Mouse (Mus musculus): ENCODE data around the gene Aldh1a7. TPM values are rescaled to one million over a fixed set of nuclear protein-coding genes. Genes with fewer than 3 reads are reported as not detected.
"Not testable (repeated sequence)": the region's sequence is repeated elsewhere in the genome, so short reads cannot be mapped to it uniquely, and the experiment has no call there.

Gene Aldh1a7
- polyA plus RNA-seq, 1 experiment from 2014 or later, result 0.55 TPM

- H3K9me3 ChIP-seq (replicated peaks), result no peaks in the 10 kb centered on the region
- H3K4me3 ChIP-seq, result no peak overlapping the region
- H3K36me3 ChIP-seq, result no peaks in the 10 kb centered on the region
- H3K4me1 ChIP-seq, result no peaks in the 10 kb centered on the region
- H3K27ac ChIP-seq, result no peak overlapping the region
- no peak for DNase-seq (ENCODE audit: low spot score)
- H3K27me3 ChIP-seq (ENCODE audit: low read depth, poor library complexity, severe bottlenecking), result no peaks in the 10 kb centered on the region
These were observed 20.2 kb downstream of the Aldh1a7 start for GRCm38 (mm10) chr19:20707159-20707558.

- no peaks in the 10 kb centered on the region for H3K4me1 ChIP-seq
- no peak overlapping the region for H3K27ac ChIP-seq
- no peak overlapping the region for H3K4me3 ChIP-seq
- no peak for DNase-seq (ENCODE audit: low spot score)
- no peaks in the 10 kb centered on the region for H3K9me3 ChIP-seq (replicated peaks)
- WGBS, result 83% methylated on average over 4 of the region's 4 CpGs
- no peaks in the 10 kb centered on the region for H3K27me3 ChIP-seq (ENCODE audit: low read depth, poor library complexity, severe bottlenecking)
- no peaks in the 10 kb centered on the region for H3K36me3 ChIP-seq
These were observed 20.6 kb downstream of the Aldh1a7 start for GRCm38 (mm10) chr19:20706747-20707146.

GRCm38 (mm10) chr19:20702074-20702473 lies 25.3 kb downstream of the Aldh1a7 start:
- no peak overlapping the region for H3K27ac ChIP-seq
- DNase-seq (ENCODE audit: low spot score), result no peak
- H3K27me3 ChIP-seq (ENCODE audit: low read depth, poor library complexity, severe bottlenecking), result no peaks in the 10 kb centered on the region
- H3K9me3 ChIP-seq (replicated peaks), result no peaks in the 10 kb centered on the region
- H3K36me3 ChIP-seq, result no peaks in the 10 kb centered on the region
- no peaks in the 10 kb centered on the region for H3K4me1 ChIP-seq
- WGBS, result 75% methylated on average over 3 of the region's 3 CpGs
- no peak overlapping the region for H3K4me3 ChIP-seq

- Histone ChIP-seq H3K4me1 (no peaks in the 10 kb centered on the region), H3K9me3 (replicated peaks) (no peaks in the 10 kb centered on the region), H3K27me3 (ENCODE audit: low read depth, poor library complexity, severe bottlenecking) (no peaks in the 10 kb centered on the region), H3K27ac (no peak overlapping the region), H3K4me3 (no peak overlapping the region), H3K36me3 (no peaks in the 10 kb centered on the region)
- DNase-seq (ENCODE audit: low spot score), result no peak
- 91% methylated on average over 3 of the region's 3 CpGs for WGBS
These were observed 49.5 kb downstream of the Aldh1a7 start for GRCm38 (mm10) chr19:20677697-20678355.

- 82% methylated on average over 3 of the region's 3 CpGs for WGBS
- DNase-seq (ENCODE audit: low spot score), result no peak
- Histone ChIP-seq H3K27me3 (ENCODE audit: low read depth, poor library complexity, severe bottlenecking) (no peaks in the 10 kb centered on the region), H3K4me1 (no peaks in the 10 kb centered on the region), H3K9me3 (replicated peaks) (no peaks in the 10 kb centered on the region), H3K27ac (no peak overlapping the region), H3K36me3 (no peaks in the 10 kb centered on the region), H3K4me3 (no peak overlapping the region)
These were observed 73.1 kb downstream of the Aldh1a7 start for GRCm38 (mm10) chr19:20654141-20654873.

- no peaks in the 10 kb centered on the region for H3K27me3 ChIP-seq (ENCODE audit: low read depth, poor library complexity, severe bottlenecking)
- WGBS, result 77% methylated on average over 1 of the region's 1 CpGs
- no peak for DNase-seq (ENCODE audit: low spot score)
These were observed 74.2 kb downstream of the Aldh1a7 start for GRCm38 (mm10) chr19:20653082-20653676.

GRCm38 (mm10) chr19:20650008-20650407 lies 77.4 kb downstream of the Aldh1a7 start:
- Histone ChIP-seq H3K4me1 (no peaks in the 10 kb centered on the region), H3K9me3 (replicated peaks) (no peaks in the 10 kb centered on the region), H3K4me3 (no peak overlapping the region), H3K27me3 (ENCODE audit: low read depth, poor library complexity, severe bottlenecking) (no peaks in the 10 kb centered on the region), H3K36me3 (no peaks in the 10 kb centered on the region), H3K27ac (no peak overlapping the region)
- no peak for DNase-seq (ENCODE audit: low spot score)
- 45% methylated on average over 2 of the region's 2 CpGs for WGBS

More at GRCm38 (mm10) chr19:20653082-20653676, 74.2 kb downstream of the Aldh1a7 start:
- H3K36me3 ChIP-seq, result no peaks in the 10 kb centered on the region
- H3K9me3 ChIP-seq (replicated peaks), result no peaks in the 10 kb centered on the region
- no peak overlapping the region for H3K4me3 ChIP-seq
- H3K27ac ChIP-seq, result no peak overlapping the region
- no peaks in the 10 kb centered on the region for H3K4me1 ChIP-seq

GRCm38 (mm10) chr19:20647496-20647895 lies 79.9 kb downstream of the Aldh1a7 start:
- DNase-seq (ENCODE audit: low spot score); H3K36me3 ChIP-seq; H3K27me3 ChIP-seq (ENCODE audit: low read depth, poor library complexity, severe bottlenecking); H3K9me3 ChIP-seq (replicated peaks); H3K4me3 ChIP-seq; H3K27ac ChIP-seq; H3K4me1 ChIP-seq: not testable (repeated sequence)

- WGBS, result 53% methylated on average over 3 of the region's 3 CpGs
- no peak for DNase-seq (ENCODE audit: low spot score)
These were observed 83.0 kb downstream of the Aldh1a7 start for GRCm38 (mm10) chr19:20644346-20644745.

More at GRCm38 (mm10) chr19:20644346-20644745, 83.0 kb downstream of the Aldh1a7 start:
- Histone ChIP-seq H3K27ac (no peak overlapping the region), H3K4me3 (no peak overlapping the region), H3K4me1 (no peaks in the 10 kb centered on the region), H3K9me3 (replicated peaks) (no peaks in the 10 kb centered on the region), H3K27me3 (ENCODE audit: low read depth, poor library complexity, severe bottlenecking) (no peaks in the 10 kb centered on the region), H3K36me3 (no peaks in the 10 kb centered on the region)

Other genes starting within 250 kb of the Aldh1a7 start
- gene Aldh1a1, start 234.8 kb downstream of the Aldh1a7 start, polyA plus RNA-seq (2016; fragmentation: Nextera tagmentation; extraction: Ambion mirVana), result 0.20 and 0.23 TPM in 2 replicates
- gene Tmc1, start 226.6 kb upstream of the Aldh1a7 start, polyA plus RNA-seq (2016; fragmentation: Nextera tagmentation; extraction: Ambion mirVana), result 0.05 TPM in 1 of 2 replicates, not detected in the other